Comparison of ENCODE assay signal across 19 mouse cellular contexts in the genomic region with DNA sequence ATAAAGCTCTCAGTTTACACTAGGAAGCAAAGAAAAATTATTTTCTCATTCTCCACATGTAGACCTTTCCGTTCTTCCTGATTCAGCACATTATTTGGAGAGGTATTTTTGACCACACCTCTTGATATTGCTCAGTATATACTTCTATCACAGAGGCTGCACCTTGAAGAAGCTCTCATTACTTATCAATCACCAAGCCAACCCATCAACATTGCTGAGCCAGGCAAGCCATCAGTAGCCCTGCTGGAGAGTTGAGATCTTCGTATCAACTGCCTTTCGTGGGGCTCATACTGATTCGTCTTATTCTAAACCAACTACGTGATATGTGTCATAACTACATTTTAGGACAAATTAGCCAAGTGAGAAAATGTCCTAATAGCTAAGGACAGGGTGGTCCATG. TPM values are rescaled to one million over a fixed set of nuclear protein-coding genes. Genes with fewer than 3 reads are reported as not detected.
"Had no signal": no experiment of that assay in that cellular context is flagged by ENCODE, and none has a peak within 500 bp of the region (broad histone marks: within the 10 kb centered on the region; RNA-seq: fewer than 3 reads in every experiment).

No protein-coding gene starts in this region.

- H3K36me3 ChIP-seq: limb, embryonic 10.5 days; midbrain, embryonic 12.5 days; neural tube, embryonic 13.5 days had no signal

- ATAC-seq: intestine, postnatal 0 days; lung, postnatal 0 days; midbrain, embryonic 16.5 days had no signal

- H3K4me3 ChIP-seq: limb, embryonic 10.5 days; megakaryocyte, embryonic 14.5 days; midbrain, embryonic 12.5 days; neural tube, embryonic 13.5 days had no signal

- H3K9ac ChIP-seq: midbrain, embryonic 12.5 days; neural tube, embryonic 13.5 days had no signal

- H3K9me3 ChIP-seq: limb, embryonic 10.5 days; megakaryocyte, embryonic 14.5 days; midbrain, embryonic 12.5 days; neural tube, embryonic 13.5 days had no signal

- H3K27me3 ChIP-seq: megakaryocyte, embryonic 14.5 days; midbrain, embryonic 12.5 days; neural tube, embryonic 13.5 days had no signal

- H3K27ac ChIP-seq: limb, embryonic 10.5 days; midbrain, embryonic 12.5 days; neural tube, embryonic 13.5 days had no signal

- H3K4me1 ChIP-seq: limb, embryonic 10.5 days; megakaryocyte, embryonic 14.5 days; midbrain, embryonic 12.5 days; neural tube, embryonic 13.5 days had no signal

- DNase-seq: kidney, adult 8-10 months; kidney, postnatal 36 days; layer of hippocampus, adult 9-11 months; lung, adult 2 months; lung, postnatal 36 days; right cerebral cortex, postnatal 14 days; thymus, adult 18-20 months; thymus, postnatal 14 days had no signal

- H3K4me2 ChIP-seq: midbrain, embryonic 12.5 days; neural tube, embryonic 13.5 days had no signal

RNA-seq across cellular contexts. Expression of a gene that starts 20.1 kb away (rescaled TPM):
- total RNA-seq: layer of hippocampus, adult 18-20 months had no signal
- polyA plus RNA-seq: intestine, postnatal 0 days; kidney, embryonic 16.5 days; limb, embryonic 10.5 days; limb, embryonic 14.5 days; midbrain, embryonic 12.5 days; midbrain, embryonic 16.5 days; neural tube, embryonic 13.5 days had no signal

RNA-seq across cellular contexts. Expression of a gene that starts 30.4 kb away (rescaled TPM):
- total RNA-seq: layer of hippocampus, adult 18-20 months had no signal
- polyA plus RNA-seq: intestine, postnatal 0 days; kidney, embryonic 16.5 days; limb, embryonic 10.5 days; limb, embryonic 14.5 days; lung, adult 2 months; lung, postnatal 0 days; midbrain, embryonic 12.5 days; midbrain, embryonic 16.5 days; neural tube, embryonic 13.5 days; small intestine, adult 2 months had no signal

RNA-seq across cellular contexts. Expression of a gene that starts 36.4 kb away (rescaled TPM):
- total RNA-seq: layer of hippocampus, adult 18-20 months had no signal
- polyA plus RNA-seq: intestine, postnatal 0 days; kidney, embryonic 16.5 days; limb, embryonic 10.5 days; limb, embryonic 14.5 days; lung, adult 2 months; lung, postnatal 0 days; midbrain, embryonic 12.5 days; midbrain, embryonic 16.5 days; neural tube, embryonic 13.5 days had no signal
